Mouse (Mus musculus) urinary bladder, postnatal 4 days (tissue): ENCODE results near the gene Tchhl1.
"Not testable (repeated sequence)": the region's sequence is repeated elsewhere in the genome, so short reads cannot be mapped to it uniquely, and the experiment has no call there.

ENCODE experiments used
- DNase-seq, 2 experiments: peaks; one replicate each; pipeline ENCODE4 v3.0.0; 2021 to 2022; ENCODE audit warnings: low spot score in 2 of 2

Tchhl1 gene

GRCm38 (mm10) chr3:93468561-93468960 is at the start of gene Tchhl1:
TSS of gene Tchhl1 (plus strand) at chr3:93468754.
- DNase-seq, result no peak

GRCm38 (mm10) chr3:93431673-93432072 is 36.9 kb upstream of the Tchhl1 start:
- DNase-seq, result no peak

GRCm38 (mm10) chr3:93442030-93442429 is 26.5 kb upstream of the Tchhl1 start, which contains the start of gene Tchh:
TSS of gene Tchh (plus strand) at chr3:93442330.
- no peak for DNase-seq

- DNase-seq, result peak in 1 of 2 experiments; percentile 22
Observed at GRCm38 (mm10) chr3:93443501-93444101, 25.0 kb upstream of the Tchhl1 start.

GRCm38 (mm10) chr3:93444343-93445164 is 24.0 kb upstream of the Tchhl1 start:
- DNase-seq, result peak; percentile 64 to 70

- DNase-seq, result peak in 1 of 2 experiments; percentile 20
Observed at GRCm38 (mm10) chr3:93445165-93445705, 23.3 kb upstream of the Tchhl1 start.

GRCm38 (mm10) chr3:93446128-93446755 is 22.3 kb upstream of the Tchhl1 start:
- DNase-seq, result peak in 1 of 2 experiments; percentile 18

GRCm38 (mm10) chr3:93446756-93447137 is 21.8 kb upstream of the Tchhl1 start:
- not testable (repeated sequence) for DNase-seq

- peak in 1 of 2 experiments; percentile 23 for DNase-seq
Observed at GRCm38 (mm10) chr3:93447138-93447841, 21.3 kb upstream of the Tchhl1 start.

- DNase-seq, result no peak
Observed at GRCm38 (mm10) chr3:93466556-93466955, 2.0 kb upstream of the Tchhl1 start.

GRCm38 (mm10) chr3:93467130-93467529 is 1.4 kb upstream of the Tchhl1 start:
- DNase-seq, result no peak

- no peak for DNase-seq
Observed at GRCm38 (mm10) chr3:93469629-93470028, 1.1 kb downstream of the Tchhl1 start.

- no peak for DNase-seq
Observed at GRCm38 (mm10) chr3:93480053-93480452, 11.5 kb downstream of the Tchhl1 start.

GRCm38 (mm10) chr3:93481982-93482616 is 13.5 kb downstream of the Tchhl1 start:
- no peak for DNase-seq

- no peak for DNase-seq
Observed at GRCm38 (mm10) chr3:93485611-93486010, 17.1 kb downstream of the Tchhl1 start.

GRCm38 (mm10) chr3:93488541-93488940 is 20.0 kb downstream of the Tchhl1 start:
- DNase-seq, result no peak

GRCm38 (mm10) chr3:93492176-93492575 is 23.6 kb downstream of the Tchhl1 start:
- DNase-seq, result no peak

- no peak for DNase-seq
Observed at GRCm38 (mm10) chr3:93493992-93494391, 25.4 kb downstream of the Tchhl1 start.

GRCm38 (mm10) chr3:93494774-93495173 is 26.2 kb downstream of the Tchhl1 start:
- DNase-seq, result not testable (repeated sequence)

GRCm38 (mm10) chr3:93497131-93497530 is 28.6 kb downstream of the Tchhl1 start:
- DNase-seq, result no peak

GRCm38 (mm10) chr3:93499129-93499528 is 30.6 kb downstream of the Tchhl1 start:
- no peak for DNase-seq
